Mouse (Mus musculus): ENCODE data around the gene Myl6.

Myl6 gene

GRCm38 (mm10) chr10:128518833-128519232 is 24.9 kb upstream of the Myl6 start:
- POLR2A ChIA-PET: interaction anchor here in 3 of 4 experiments (0.5 to 3.5 kb wide), 22 partner anchors 9 to 340 kb away, joined by 3 to 13 read pairs (median 4); partner anchors contain the start of genes Myl6b (in 2 of the 3), Zc3h10 (in 2 of the 3), Myl6 (in 1 of the 3) and Nabp2 (in 1 of the 3)
- CTCF ChIA-PET: interaction anchor here (0.5 to 1.6 kb wide), 32 partner anchors 9 to 487 kb away, joined by 3 to 13 read pairs (median 3); partner anchors contain the start of genes Myl6 (in 1 of the 4), Nabp2 (in 1 of the 4), Rnf41 (in 1 of the 4) and Suox (in 1 of the 4)

DNA sequence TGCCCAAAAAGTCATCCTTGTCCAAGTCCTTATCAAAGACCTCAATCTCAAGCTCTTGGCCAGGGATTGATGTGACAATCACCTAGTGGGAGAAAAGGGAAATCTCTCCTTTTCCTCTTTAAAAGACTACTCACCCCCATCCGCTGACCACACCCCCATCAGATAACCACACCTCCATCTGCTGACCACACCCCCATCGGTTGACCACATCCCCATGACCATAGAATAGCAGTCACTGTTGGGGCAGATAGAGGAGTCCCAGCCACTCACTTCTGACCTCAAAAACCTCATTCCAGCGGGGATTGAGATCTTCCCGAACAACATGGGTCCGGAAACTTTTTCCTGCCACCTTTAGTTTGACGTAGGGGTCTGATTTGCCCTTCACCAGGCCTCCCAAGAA is 22.7 kb upstream of the Myl6 start:
- CTCF ChIA-PET: interaction anchor here in 1 of 4 experiments (0.5 to 1.2 kb wide), 3 partner anchors 9 to 329 kb away, joined by 3 to 7 read pairs (median 3); partner anchors contain the start of gene Esyt1

DNA sequence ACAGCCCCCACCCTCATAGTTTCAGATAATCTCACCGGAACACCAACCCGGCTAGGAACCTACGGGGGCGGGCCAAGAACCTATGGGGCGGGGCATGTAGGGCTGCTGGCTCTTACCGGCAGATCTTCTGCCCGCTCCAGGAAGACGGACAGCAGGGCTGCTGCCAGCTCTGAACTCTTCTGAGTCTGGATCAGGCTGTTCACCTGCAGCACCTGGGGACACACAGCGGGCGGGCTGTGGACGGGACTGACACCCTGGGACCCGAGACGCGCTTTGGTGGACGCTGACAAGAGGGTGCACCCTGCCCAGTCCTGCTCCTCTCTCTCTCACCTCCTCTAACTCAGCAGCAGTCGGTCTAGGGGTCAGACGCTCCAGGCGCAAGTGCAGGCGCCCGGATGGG is 22.1 kb upstream of the Myl6 start:
- ChIA-PET CTCF (interaction anchor here in 1 of 4 experiments (1.2 kb wide), 1 partner anchor 10 kb away, joined by 3 read pairs; the partner anchor contains the start of gene Esyt1), POLR2A (interaction anchor here in 3 of 4 experiments (0.7 to 10.2 kb wide), 11 partner anchors 9 to 71 kb away, joined by 3 to 80 read pairs (median 7); partner anchors contain the start of genes Esyt1 (in 2 of the 3), Myl6b (in 2 of the 3), Zc3h10 (in 2 of the 3) and Myl6 (in 1 of the 3))

More for the DNA sequence above, 22.7 kb upstream of the Myl6 start:
- POLR2A ChIA-PET: interaction anchor here in 3 of 4 experiments (0.7 to 10.2 kb wide), 18 partner anchors 7 to 386 kb away, joined by 3 to 80 read pairs (median 4); partner anchors contain the start of genes Esyt1 (in 3 of the 3), Myl6 (in 2 of the 3), Zc3h10 (in 2 of the 3) and Myl6b (in 1 of the 3)

DNA sequence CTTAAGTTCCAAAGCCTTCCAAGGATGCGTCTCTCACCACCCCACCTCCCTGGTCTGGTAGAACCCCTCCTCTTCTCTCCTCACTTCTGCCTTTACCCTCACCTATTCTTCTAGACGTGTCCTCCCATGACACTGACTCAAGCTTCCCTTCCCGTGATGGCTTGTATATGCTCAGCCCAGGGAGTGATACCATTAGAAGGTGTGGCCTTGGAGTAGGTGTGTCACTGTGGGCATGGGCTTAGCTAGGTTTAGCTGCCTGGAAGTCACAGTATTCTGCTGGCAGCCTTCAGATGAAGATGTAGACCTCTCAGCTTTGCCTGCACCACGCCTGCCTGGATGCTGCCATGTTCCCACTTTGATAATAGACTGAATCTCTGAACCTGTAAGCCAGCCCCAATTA is 21.1 kb upstream of the Myl6 start:
- ChIA-PET CTCF (interaction anchor here in 1 of 4 experiments (1.2 kb wide), 1 partner anchor 11 kb away, joined by 3 read pairs; the partner anchor contains the start of gene Esyt1), POLR2A (interaction anchor here in 3 of 4 experiments (0.6 to 10.2 kb wide), 9 partner anchors 10 to 42 kb away, joined by 3 to 80 read pairs (median 8); partner anchors contain the start of genes Esyt1 (in 2 of the 3), Myl6b (in 2 of the 3) and Zc3h10 (in 2 of the 3))

DNA sequence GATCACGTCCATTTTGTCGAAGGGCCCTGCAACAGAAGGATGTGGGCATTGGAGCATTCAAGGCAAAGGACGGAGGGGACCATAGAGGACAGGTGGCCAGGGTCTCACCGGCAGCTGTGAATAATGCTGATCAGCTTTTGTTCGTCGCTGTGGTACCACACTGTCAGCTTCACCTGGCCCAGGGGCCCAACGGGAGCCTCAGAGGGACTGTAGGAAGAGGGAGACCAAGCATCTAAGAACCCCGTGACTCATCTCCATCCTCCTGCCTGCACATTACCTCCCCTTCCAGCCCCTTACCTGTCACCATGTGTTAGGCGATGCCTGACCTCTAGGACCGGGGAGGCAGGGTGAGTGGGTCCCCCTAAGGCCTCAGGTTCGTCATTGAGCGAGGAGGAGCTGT is 17.8 kb upstream of the Myl6 start:
- POLR2A ChIA-PET: interaction anchor here in 3 of 4 experiments (0.7 to 10.2 kb wide), 24 partner anchors 8 to 411 kb away, joined by 3 to 80 read pairs (median 5); partner anchors contain the start of genes Esyt1 (in 2 of the 3), Zc3h10 (in 2 of the 3), Myl6 (in 1 of the 3) and Nabp2 (in 1 of the 3)
- CTCF ChIA-PET: interaction anchor here in 1 of 4 experiments (0.5 kb wide), 1 partner anchor 77 kb away, joined by 4 read pairs; no protein-coding TSS in a partner anchor

DNA sequence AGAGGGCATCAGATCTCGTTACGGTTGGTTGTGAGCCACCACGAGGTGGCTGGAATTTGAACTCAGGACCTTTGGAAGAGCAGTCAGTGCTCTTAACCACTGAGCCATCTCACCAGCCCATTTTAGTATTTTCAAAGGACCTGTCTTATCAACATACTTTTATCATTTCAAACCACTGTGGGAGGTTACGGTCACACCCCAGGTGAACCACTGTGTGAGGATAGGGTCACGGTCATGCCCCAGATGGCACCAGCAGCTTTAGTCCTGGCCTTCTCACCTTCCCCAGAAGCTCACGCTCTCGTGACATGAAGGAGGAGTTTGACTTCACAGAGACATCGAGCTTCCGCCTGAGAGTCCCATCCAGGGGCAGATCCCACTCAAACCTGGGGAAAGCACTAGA is 17.2 kb upstream of the Myl6 start:
- ChIA-PET CTCF (interaction anchor here in 2 of 4 experiments (0.5 to 0.6 kb wide), 4 partner anchors 36 to 264 kb away, joined by 3 to 5 read pairs (median 4); no protein-coding TSS in a partner anchor), POLR2A (interaction anchor here in 3 of 4 experiments (1.0 to 10.2 kb wide), 16 partner anchors 10 to 317 kb away, joined by 3 to 80 read pairs (median 6); partner anchors contain the start of genes Esyt1 (in 2 of the 3), Myl6b (in 2 of the 3), Zc3h10 (in 2 of the 3) and Myl6 (in 1 of the 3))

DNA sequence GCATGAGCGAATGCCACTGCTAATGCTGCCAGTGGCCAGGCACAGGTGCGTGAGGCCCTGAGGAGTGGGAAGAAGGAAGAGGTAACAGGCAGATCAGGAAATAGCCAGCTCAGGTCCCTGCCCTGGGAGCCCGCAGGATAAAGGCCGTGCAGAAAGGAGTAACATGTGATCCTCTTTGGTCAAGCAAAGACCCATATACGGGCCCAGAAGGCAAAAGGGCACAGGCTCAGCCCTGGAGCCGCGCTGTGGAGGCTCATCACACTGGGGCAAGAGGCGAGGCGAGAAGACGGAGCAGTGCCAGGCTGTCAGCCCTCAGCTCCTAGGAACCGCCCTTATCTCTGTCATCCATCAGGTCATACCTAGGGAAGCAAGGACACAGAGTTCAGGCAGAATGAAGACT is 16.4 kb upstream of the Myl6 start:
- ChIA-PET POLR2A (interaction anchor here (0.7 to 10.2 kb wide), 23 partner anchors 9 to 316 kb away, joined by 3 to 80 read pairs (median 5); partner anchors contain the start of genes Esyt1 (in 4 of the 4), Myl6 (in 3 of the 4), Zc3h10 (in 3 of the 4) and Myl6b (in 2 of the 4)), CTCF (interaction anchor here in 1 of 4 experiments (0.8 to 2.5 kb wide), 2 partner anchors 9 to 11 kb away, joined by 3 to 13 read pairs; no protein-coding TSS in a partner anchor)

GRCm38 (mm10) chr10:128509831-128510230 is 15.9 kb upstream of the Myl6 start:
- ChIA-PET CTCF (interaction anchor here in 2 of 4 experiments (0.6 to 2.5 kb wide), 5 partner anchors 9 to 195 kb away, joined by 3 to 13 read pairs (median 4); partner anchors contain the start of gene Esyt1 (in 1 of the 2)), POLR2A (interaction anchor here (0.7 to 10.2 kb wide), 25 partner anchors 7 to 403 kb away, joined by 3 to 80 read pairs (median 5); partner anchors contain the start of genes Esyt1 (in 4 of the 4), Myl6 (in 3 of the 4), Zc3h10 (in 3 of the 4) and Myl6b (in 2 of the 4))

- ChIA-PET CTCF (interaction anchor here in 3 of 4 experiments (0.6 to 2.5 kb wide), 6 partner anchors 10 to 160 kb away, joined by 3 to 13 read pairs (median 4); partner anchors contain the start of gene Esyt1 (in 1 of the 3)), POLR2A (interaction anchor here (0.6 to 10.2 kb wide), 26 partner anchors 8 to 902 kb away, joined by 3 to 80 read pairs (median 6); partner anchors contain the start of genes Myl6 (in 3 of the 4), Zc3h10 (in 3 of the 4), Esyt1 (in 2 of the 4) and Myl6b (in 2 of the 4))
Measured at GRCm38 (mm10) chr10:128509203-128509602, 15.3 kb upstream of the Myl6 start.

DNA sequence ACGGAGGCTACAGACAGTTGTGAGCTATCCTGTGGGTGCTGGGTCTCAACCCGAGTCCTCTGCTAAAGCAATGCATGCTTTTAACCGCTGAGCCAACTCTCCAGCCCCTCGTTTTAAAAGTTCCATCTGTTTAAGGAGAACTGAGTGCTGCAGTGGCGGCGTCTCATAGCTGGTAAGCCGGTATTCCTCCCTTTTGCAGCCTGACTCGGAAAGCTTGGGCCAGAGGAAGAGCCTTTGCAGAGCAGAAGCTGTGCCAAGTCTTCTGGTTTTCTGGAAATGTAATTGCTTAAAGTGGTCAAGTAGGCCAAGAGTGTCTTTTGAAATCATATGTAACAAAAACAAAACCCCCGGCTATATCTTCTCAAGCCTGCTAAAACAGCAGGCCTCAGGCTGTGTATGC is 14.3 kb upstream of the Myl6 start:
- CTCF ChIA-PET: interaction anchor here in 2 of 4 experiments (0.9 to 2.5 kb wide), 2 partner anchors 10 to 11 kb away, joined by 3 to 13 read pairs; no protein-coding TSS in a partner anchor
- POLR2A ChIA-PET: interaction anchor here in 3 of 4 experiments (0.5 to 10.2 kb wide), 9 partner anchors 9 to 122 kb away, joined by 3 to 80 read pairs (median 14); partner anchors contain the start of genes Esyt1 (in 2 of the 3), Myl6b (in 2 of the 3) and Zc3h10 (in 2 of the 3)

DNA sequence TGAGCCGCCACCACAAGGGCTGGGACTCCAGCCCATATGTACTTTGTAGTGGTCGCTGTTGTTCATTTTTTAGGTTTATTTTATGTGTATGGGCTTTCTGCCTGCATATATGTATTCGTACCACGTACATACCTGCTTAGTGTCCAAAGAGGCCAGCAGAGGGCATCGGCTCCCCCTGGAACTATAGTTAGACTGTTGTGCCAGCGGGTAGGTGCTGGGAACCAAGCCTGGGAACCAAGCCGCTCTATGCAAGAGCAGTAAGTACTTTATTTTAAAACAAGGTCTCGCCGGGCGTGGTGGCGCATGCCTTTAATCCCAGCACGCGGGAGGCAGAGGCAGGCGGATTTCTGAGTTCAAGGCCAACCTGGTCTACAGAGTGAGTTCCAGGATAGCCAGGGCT is 12.0 kb upstream of the Myl6 start:
- POLR2A ChIA-PET: interaction anchor here in 2 of 4 experiments (2.9 to 5.7 kb wide), 2 partner anchors 12 to 20 kb away, joined by 11 to 30 read pairs; partner anchors contain the start of genes Esyt1 (in 1 of the 2) and Myl6 (in 1 of the 2)
- CTCF ChIA-PET: interaction anchor here in 2 of 4 experiments (0.6 to 1.0 kb wide), 2 partner anchors 60 to 295 kb away, joined by 3 read pairs; partner anchors contain the start of gene Pa2g4 (in 1 of the 2)

GRCm38 (mm10) chr10:128505371-128505667 is 11.4 kb upstream of the Myl6 start:
- POLR2A ChIA-PET: interaction anchor here in 3 of 4 experiments (0.7 to 2.9 kb wide), 8 partner anchors 11 to 356 kb away, joined by 3 to 11 read pairs (median 4); partner anchors contain the start of genes Myl6 (in 2 of the 3), Esyt1 (in 1 of the 3), Nabp2 (in 1 of the 3) and Rnf41 (in 1 of the 3)

GRCm38 (mm10) chr10:128504641-128505370 is 10.9 kb upstream of the Myl6 start:
- ChIA-PET CTCF (interaction anchor here in 2 of 4 experiments (0.6 to 1.2 kb wide), 3 partner anchors 14 to 86 kb away, joined by 3 read pairs; no protein-coding TSS in a partner anchor), POLR2A (interaction anchor here (0.6 to 2.9 kb wide), 11 partner anchors 8 to 355 kb away, joined by 3 to 11 read pairs (median 4); partner anchors contain the start of genes Myl6 (in 2 of the 4), Esyt1 (in 1 of the 4), Nabp2 (in 1 of the 4) and Rnf41 (in 1 of the 4))

More at GRCm38 (mm10) chr10:128505371-128505667, 11.4 kb upstream of the Myl6 start:
- CTCF ChIA-PET: interaction anchor here in 1 of 4 experiments (1.2 kb wide), 1 partner anchor 13 kb away, joined by 3 read pairs; no protein-coding TSS in a partner anchor

DNA sequence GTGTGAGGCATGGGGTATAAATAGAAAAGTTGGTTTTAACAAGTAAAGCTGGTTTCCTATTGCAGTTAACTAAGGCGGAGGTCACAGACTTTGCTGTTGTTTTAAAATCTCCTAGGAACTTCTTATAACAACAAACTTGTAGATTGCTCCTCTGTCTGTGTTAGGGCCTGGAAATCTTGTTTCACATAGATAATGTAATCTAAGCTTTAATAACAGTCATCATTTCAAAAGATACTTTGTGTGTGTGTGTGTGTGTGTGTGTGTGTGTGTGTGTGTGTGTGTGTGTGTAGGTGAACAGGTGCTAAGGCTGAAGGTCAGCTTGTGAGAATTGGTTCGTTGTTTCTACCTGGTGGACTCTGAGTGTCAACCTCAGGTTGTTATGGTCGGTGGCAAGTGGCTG is 10.1 kb upstream of the Myl6 start:
- POLR2A ChIA-PET: interaction anchor here in 3 of 4 experiments (0.6 to 2.9 kb wide), 9 partner anchors 8 to 1132 kb away, joined by 3 to 11 read pairs (median 5); partner anchors contain the start of genes Myl6 (in 2 of the 3) and Esyt1 (in 1 of the 3)
- CTCF ChIA-PET: interaction anchor here in 2 of 4 experiments (0.6 to 1.2 kb wide), 5 partner anchors 15 to 104 kb away, joined by 3 to 4 read pairs (median 3); no protein-coding TSS in a partner anchor

DNA sequence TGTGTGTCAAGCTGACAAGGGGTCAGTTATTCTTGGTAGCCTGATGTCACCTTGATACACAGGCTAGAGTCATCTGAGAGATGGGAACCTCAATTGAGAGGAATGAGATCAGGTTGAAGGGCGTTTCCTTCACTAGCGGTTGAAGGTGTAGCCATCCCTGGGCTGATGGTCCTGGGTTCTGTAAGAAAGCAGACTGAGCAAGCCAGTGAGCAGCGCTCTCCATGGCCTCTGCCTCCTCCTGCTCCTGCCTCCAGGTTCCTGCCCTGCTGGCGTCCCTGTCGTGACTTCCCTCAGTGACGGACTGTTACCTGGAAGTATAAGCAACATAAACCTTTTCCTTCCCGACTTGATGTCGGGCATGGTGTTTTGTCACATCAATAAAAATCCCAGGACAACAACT is 9.6 kb upstream of the Myl6 start:
- CTCF ChIA-PET: interaction anchor here in 1 of 4 experiments (0.6 to 1.1 kb wide), 2 partner anchors 15 to 104 kb away, joined by 3 read pairs; no protein-coding TSS in a partner anchor
- POLR2A ChIA-PET: interaction anchor here in 3 of 4 experiments (0.6 to 2.9 kb wide), 5 partner anchors 9 to 1131 kb away, joined by 3 to 11 read pairs (median 5); partner anchors contain the start of genes Esyt1 (in 1 of the 3) and Myl6 (in 1 of the 3)

DNA sequence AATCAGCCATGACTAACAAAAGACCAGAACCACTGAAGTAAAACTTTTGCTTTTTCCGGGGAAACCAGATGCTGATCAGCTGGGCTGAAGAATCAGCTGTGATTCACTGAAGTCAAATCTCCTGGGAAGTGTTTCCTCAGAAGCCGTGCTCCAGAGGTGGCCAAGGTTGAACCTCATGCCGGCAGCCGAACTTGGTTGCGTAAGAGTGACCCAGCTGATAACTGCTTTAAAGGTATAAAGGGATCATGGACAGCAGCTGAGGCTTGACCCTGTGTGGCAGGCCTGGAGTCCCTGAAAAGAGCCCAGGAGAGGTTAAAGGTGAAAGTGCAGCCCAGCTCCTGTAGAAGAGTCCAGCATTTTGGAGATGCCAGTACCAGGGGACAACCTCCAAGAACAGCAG is 8.4 kb upstream of the Myl6 start:
- ChIA-PET CTCF (no interaction called here), POLR2A (interaction anchor here in 3 of 4 experiments (0.7 to 1.6 kb wide), 8 partner anchors 9 to 287 kb away, joined by 3 to 8 read pairs (median 3); partner anchors contain the start of genes Myl6 (in 2 of the 3) and Esyt1 (in 1 of the 3))
